Mouse (Mus musculus): ENCODE measurements around the gene Mast4. TPM values are rescaled to one million over a fixed set of nuclear protein-coding genes. Genes with fewer than 3 reads are reported as not detected.

The Mast4 gene
- total RNA-seq, 4 experiments from 2014 or later, result 50.1 to 60.0 (median 54.7) TPM

DNA sequence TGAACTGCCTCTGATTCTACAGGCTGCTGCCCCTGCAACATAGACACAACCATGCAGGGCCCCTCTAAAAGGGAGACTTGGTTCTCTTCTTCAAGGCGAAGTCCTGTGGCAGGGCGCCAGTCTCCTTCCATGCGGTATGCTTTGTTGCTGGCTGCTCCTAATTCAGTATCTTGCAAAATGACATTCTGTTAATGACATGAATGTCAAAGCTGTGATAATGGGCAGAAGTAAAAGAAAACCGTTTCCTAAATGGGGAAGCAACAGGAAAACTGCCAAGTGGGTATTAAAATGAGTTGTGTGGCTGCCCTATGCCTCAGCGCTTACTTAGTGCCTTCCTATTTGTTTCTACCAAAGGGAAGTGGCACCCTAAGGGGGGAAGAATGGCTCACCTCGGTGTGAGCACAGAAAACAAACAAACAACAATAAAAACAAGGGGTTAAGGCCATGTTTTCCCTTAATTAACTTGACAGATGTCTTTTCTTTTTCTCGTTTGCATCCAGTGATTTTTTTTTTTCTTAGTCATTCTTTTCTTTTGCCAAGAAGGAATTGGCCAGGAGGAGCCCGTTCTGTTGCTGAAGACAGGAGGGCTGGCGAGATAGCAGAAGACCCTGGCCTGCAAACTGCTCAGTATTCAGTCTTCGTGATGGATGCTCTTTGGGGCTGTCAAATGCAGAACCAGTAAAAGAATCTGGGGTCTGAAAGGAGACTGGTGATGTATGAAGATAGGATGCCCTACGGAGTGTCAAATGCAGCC is 468.1 kb downstream of the Mast4 start:
- no peak for DNase-seq (ENCODE audit: low spot score in 2 of 2)

DNA sequence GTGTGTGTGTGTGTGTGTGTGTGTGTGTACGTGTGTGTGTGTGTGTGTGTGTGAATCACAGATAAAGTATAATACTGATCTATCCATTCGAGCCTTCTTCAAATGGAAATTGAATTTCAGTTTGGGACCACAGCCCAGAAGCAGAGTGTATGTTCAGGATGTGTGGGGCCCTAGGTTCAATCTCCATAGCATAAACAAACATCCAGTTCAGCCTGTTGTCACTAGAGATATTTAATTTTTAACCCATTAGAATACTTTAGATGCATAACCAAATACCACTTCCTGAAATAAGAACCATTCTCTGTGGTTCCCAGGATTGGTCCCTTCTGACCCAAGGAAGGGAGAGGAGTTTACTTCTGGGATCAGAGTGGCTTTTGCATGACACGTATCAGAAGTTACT is 468.8 kb downstream of the Mast4 start:
- DNase-seq (ENCODE audit: low spot score in 2 of 2), result no peak

DNA sequence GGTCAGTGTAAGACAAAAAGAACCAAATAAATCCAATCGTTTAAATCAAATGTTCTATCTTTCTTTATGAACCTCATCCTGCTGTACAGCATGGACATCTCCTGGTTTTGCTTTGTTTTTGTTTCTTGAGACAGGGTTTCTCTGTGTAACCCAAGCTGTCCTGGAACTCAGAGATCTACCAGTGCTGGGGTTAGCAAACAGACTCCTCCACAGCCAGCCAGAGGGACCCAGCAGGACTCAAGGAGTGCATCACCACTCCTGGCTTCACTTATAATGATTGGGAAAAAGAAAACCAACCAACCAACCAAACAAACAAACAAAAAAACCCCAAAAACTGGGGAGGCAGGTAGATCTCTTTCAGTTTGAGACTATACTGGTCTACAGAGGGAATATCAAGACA is 469.5 kb downstream of the Mast4 start:
- no peak for DNase-seq (ENCODE audit: low spot score in 2 of 2)

DNA sequence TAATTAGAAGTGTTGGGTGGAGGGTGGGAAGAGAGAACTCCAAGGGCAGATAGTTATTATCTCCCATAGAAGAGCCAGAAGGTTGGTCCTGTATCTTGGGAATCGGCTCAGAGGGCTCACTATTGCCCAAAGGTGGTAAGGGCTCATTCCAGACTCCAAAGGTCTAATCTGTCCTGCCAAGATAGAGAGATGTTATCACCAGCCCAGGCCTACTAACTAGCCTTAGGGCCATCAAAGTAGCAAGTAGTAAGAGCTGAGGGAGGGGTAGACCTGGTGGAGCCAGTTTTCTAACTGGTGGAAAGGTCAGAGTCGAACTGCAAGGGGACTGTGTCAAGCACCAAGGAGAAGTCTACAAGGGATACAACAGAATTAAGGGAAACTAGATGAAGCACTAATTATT is 470.2 kb downstream of the Mast4 start:
- DNase-seq (ENCODE audit: low spot score in 2 of 2), result no peak

DNA sequence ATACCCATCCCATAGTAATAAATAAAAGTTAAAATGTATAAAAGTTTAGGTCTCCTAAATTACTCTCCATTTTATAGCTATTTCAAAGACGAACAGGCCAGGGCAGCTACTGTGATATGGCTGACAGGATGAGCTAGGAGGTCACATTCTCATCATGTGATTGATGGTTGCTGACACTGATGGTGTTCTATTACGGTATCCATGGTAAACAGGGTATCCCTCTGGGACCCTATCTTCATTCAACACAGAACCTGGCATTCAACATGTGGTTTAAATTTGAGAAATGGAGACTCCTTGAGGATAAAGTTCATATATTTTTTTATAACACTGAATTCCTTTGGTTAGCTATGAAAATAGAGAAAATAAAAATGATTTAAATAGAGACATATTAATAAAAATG is 471.3 kb downstream of the Mast4 start:
- no peak for DNase-seq (ENCODE audit: low spot score in 2 of 2)

- DNase-seq (ENCODE audit: low spot score in 2 of 2), result no peak
Measured at GRCm38 (mm10) chr13:102862397-102862796, 471.9 kb downstream of the Mast4 start.

DNA sequence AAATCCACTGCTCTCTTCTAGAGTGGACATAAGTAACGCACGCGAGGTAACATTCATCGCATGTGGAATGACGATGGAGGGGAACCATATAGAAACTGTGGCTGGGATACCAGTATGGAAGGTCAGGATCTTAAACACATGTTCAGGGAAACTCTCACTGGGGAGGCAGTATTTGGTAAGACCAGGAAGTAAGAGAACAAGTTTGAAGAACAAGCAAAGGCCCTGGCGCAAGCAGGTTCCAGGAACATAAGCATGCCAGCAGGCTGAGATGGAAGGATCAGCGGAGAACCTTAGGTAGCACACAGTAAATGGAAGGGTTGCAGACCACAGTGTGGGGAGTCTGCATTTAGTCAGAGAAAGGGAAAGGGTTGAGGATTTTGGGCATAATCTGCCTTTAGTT is 473.6 kb downstream of the Mast4 start:
- DNase-seq (ENCODE audit: low spot score in 2 of 2), result no peak

DNA sequence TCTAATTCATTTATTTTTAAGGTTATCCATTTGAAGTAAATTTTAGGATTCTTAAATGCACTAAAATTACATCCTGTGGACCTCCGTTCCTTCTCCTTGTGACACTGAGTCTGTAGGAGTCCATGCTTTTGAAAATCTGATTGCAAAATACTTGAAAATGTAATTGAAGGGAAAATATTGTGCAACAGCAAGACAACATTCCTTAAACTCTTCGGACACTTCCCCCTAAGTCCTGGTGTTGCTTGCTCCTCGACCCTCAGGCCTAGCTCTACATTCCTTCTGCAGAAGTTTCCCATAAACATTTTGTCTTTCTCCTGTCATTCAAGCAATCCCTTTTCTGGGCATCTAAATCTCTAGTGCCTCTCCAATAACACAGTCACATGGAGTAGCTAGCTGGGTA is 474.2 kb downstream of the Mast4 start:
- DNase-seq (ENCODE audit: low spot score in 2 of 2), result no peak

GRCm38 (mm10) chr13:102857539-102857838 is 476.8 kb downstream of the Mast4 start:
- DNase-seq (ENCODE audit: low spot score in 2 of 2), result no peak

DNA sequence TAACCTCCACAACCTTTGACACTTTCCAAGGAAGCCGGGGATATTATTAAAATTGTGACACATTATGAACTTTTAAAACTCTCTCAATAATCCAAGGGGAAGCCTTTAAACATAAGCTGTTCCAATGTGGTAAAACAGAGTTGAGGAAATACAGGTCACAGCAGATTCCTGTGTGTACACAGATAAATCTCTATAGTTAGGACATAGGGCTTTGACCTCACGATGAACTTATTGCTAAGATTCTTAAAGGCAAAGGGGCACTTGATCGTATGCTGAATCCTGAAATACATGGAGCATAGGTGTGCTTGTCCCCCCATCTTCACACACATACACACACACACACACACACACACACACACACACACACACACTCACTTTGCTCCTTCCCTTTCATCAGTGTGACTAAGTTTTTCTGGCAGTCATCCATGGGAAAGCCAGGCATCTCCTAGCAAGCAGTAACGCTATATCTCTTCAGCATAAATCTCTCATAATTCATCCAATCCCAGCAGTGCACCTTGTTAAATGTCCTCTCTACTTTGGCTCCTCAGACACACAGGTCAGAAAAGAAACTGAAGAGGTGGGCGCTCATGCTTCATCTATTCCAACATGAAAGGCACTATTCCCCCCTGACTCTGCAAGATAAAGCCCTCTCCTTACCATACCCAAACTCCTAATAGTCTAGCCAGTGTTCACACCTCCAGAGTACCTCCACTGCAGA is 477.3 kb downstream of the Mast4 start:
- DNase-seq (ENCODE audit: low spot score in 2 of 2), result no peak

DNA sequence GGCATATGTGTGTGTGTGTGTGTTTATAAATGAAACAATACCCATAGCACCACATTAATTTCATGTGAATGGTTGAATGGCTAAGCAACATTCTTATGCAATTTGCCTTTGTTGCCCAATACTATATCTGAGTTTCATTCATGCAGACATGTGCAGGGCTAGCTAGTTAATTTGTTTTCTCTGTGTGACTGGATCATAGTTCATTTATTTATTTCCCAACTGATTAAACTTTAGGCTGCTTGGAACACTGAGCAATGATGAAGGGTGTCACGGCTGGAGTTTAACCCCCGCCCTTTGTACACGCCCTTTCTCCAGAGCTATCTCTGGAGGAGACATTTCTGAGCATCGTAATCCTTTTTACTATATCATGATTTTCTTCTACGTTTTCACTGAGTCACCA is 481.4 kb downstream of the Mast4 start:
- DNase-seq (ENCODE audit: low spot score in 2 of 2), result no peak

DNA sequence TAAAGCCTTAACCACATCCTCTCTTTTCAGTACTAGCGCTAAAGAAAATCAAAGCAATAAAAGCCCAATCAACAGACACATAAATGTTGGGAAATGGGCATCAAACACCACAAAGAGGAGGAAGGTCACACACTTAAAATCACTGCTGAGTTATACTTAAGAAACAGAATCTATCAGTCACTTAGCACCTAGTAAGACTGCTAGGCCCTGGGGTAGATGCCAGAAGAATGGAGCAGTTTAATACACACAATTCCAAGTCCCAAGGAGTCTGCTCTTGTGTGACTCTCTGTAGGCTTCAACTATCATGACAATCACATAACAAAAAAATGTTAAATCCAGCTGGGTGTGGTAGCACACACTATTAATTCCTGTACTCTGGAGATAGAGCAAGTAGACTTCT is 483.0 kb downstream of the Mast4 start:
- no peak for DNase-seq (ENCODE audit: low spot score in 2 of 2)

- DNase-seq (ENCODE audit: low spot score in 2 of 2), result no peak
Measured at GRCm38 (mm10) chr13:102850594-102850993, 483.7 kb downstream of the Mast4 start.

- no peak for DNase-seq (ENCODE audit: low spot score in 2 of 2)
Measured at GRCm38 (mm10) chr13:102849068-102849467, 485.2 kb downstream of the Mast4 start.

- DNase-seq (ENCODE audit: low spot score in 2 of 2), result no peak
Measured at GRCm38 (mm10) chr13:102846473-102846872, 487.8 kb downstream of the Mast4 start.

DNA sequence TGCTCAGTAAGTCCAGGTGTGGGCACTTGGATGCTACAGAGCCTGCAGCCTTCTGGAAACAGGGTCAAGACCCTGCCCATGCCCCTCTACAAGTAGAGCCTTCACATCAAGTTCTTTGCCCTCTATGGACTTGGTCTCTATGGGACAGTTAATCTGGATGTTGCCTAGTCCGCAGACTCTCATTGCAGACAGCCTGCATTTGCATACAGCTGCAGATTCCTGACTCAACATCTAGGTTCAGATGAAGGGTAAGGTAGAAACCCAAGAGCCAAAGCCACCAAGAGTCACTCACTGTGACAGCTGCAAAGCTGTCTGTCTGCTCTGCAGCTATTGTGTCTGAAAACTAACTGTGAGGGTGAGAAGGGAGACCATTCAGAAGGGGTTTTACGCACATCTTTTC is 491.6 kb downstream of the Mast4 start:
- DNase-seq (ENCODE audit: low spot score in 2 of 2), result no peak

DNA sequence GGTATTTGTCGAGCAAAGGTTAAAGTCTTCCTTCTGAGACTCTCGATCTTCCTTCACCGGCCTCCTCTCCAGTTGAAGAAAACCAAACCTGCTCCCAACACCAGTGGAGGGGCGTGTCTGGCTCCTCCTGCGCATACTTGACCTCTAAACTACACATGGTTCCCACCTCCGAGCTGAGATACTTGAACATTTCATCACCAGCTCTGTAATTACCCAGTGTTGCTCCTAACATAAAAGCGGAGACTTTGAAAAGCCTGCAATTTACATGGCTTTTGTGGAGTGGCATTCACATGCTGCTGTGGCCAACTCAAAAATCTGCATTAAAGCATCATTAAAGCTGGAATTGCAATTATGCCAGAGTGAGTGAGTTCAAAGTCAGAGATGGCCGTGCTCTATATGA is 492.1 kb downstream of the Mast4 start:
- no peak for DNase-seq (ENCODE audit: low spot score in 2 of 2)

DNA sequence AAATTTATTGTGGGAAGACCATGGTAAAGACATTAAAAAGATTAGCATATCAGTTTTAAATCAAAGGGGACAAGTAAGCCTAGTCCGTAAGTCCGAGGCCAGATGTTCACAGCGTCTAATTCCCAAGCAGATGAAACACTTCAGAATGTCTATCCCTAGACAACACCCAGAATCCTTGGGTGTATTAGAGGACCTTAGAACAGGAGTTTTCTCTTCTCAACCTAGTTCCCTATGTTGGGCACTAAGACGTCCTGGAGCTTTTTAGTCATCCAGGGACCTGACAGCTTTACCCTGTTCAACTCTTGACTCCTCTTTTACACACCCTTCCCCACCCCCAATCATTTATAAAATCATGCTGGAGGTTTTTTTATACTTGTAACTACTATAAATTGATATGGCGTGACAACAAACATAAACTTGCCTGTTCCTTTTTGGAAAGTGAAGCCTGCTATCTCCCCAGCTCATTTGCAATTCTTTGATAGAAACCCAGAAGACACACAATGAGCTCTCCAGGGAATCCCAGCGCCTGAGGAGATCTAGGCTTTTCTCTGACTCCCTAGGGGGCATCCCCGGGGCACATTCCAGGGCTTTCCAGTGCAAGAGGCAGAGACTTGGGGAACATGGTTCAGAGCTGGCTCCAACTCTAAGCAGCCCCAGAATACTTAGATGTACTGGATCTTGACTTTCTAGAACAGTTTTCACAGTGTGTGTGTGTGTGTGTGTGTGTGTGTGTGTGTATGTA is 494.4 kb downstream of the Mast4 start:
- DNase-seq (ENCODE audit: low spot score in 2 of 2), result no peak

GRCm38 (mm10) chr13:102837427-102837826 is 496.9 kb downstream of the Mast4 start:
- no peak for DNase-seq (ENCODE audit: low spot score in 2 of 2)

DNA sequence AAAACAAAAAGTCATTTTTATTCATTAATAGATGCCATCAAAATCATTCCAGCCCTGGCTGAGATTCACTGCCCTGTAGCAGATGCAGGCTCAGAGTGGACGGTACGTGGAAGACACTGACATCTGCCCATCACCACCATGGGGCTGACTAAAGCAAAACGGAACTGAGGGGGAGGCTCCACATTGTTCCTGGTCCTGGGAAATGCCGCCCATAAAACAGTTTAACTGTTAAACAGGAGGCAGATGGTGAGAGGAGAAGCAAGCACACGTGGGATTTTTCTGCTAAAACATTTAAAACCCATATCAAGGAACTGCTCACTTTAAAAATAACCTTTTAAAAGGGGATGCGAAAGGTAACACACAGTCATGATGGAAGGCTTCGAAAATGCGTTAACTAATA is 499.0 kb downstream of the Mast4 start:
- no peak for DNase-seq (ENCODE audit: low spot score in 2 of 2)

GRCm38 (mm10) chr13:102818287-102818686 is 516.0 kb downstream of the Mast4 start:
- DNase-seq (ENCODE audit: low spot score in 2 of 2), result no peak

- DNase-seq (ENCODE audit: low spot score in 2 of 2), result no peak
Measured at GRCm38 (mm10) chr13:102816689-102817088, 517.6 kb downstream of the Mast4 start.

- no peak for DNase-seq (ENCODE audit: low spot score in 2 of 2)
Measured at GRCm38 (mm10) chr13:102815158-102815557, 519.1 kb downstream of the Mast4 start.

Data from left cerebral cortex, adult 8-10 months (tissue).